Mouse (Mus musculus) embryonic facial prominence, embryonic 14.5 days (tissue): ENCODE results near the gene Nek11. TPM values are rescaled to one million over a fixed set of nuclear protein-coding genes. Genes with fewer than 3 reads are reported as not detected.

Experiments
- ATAC-seq: fragments of 200-750 bp; cut with Nextera tagmentation; 2 replicates; pipeline ENCODE4 v1.8.0; 2017; ENCODE audit warnings: low read depth, moderate number of reproducible peaks, moderate TSS enrichment
- DNase-seq: peaks from one replicate; pipeline ENCODE4 v3.0.0-alpha.2; 2015; ENCODE audit warnings: low spot score
- H3K27ac ChIP-seq: fragments of 300-500 bp; sonication (generic); replicated peaks from 2 replicates; pipeline ENCODE4 v1.5.1; 2014; ENCODE audit warnings: low read depth, mild to moderate bottlenecking, low read length, moderate library complexity
- H3K27me3 ChIP-seq: fragments of 300-500 bp; sonication (generic); replicated peaks from 2 replicates; pipeline ENCODE4 v1.6.1; 2014; ENCODE audit warnings: low read length; ENCODE audit not compliant: control insufficient read depth, insufficient read depth
- H3K36me3 ChIP-seq: fragments of 300-500 bp; sonication (generic); 2 replicates; pipeline ENCODE4 v1.6.1; 2014; ENCODE audit warnings: low read length, mixed read lengths; ENCODE audit not compliant: control insufficient read depth, insufficient read depth
- H3K4me1 ChIP-seq: fragments of 300-500 bp; sonication (generic); 2 replicates; pipeline ENCODE4 v1.6.1; 2014; ENCODE audit warnings: antibody characterized with exemption, low read length; ENCODE audit not compliant: control insufficient read depth, insufficient read depth
- H3K4me2 ChIP-seq: fragments of 300-500 bp; sonication (generic); 2 replicates; pipeline ENCODE4 v1.6.1; 2014; ENCODE audit warnings: low read depth, mild to moderate bottlenecking, low read length, moderate library complexity, mixed read lengths
- H3K4me3 ChIP-seq: fragments of 300-500 bp; sonication (generic); 2 replicates; pipeline ENCODE4 v1.5.1; 2014; ENCODE audit warnings: low read depth, mild to moderate bottlenecking, low read length
- H3K9ac ChIP-seq: fragments of 300-500 bp; sonication (generic); 2 replicates; pipeline ENCODE4 v1.6.1; 2014; ENCODE audit warnings: low read depth, mild to moderate bottlenecking, low read length, moderate library complexity, mixed read lengths
- H3K9me3 ChIP-seq: fragments of 300-500 bp; sonication (generic); 2 replicates; pipeline ENCODE4 v1.6.1; 2016; ENCODE audit warnings: low read length; ENCODE audit not compliant: control insufficient read depth
- WGBS: fragments of 180-500 bp; shearing (Covaris S2); extraction: QIAGEN DNeasy Blood & Tissue Kit; methylation state at CpG from one replicate; pipeline ENCODE4 v1.1.7; 2014; 5-methylcytosine and 5-hydroxymethylcytosine counted together
- polyA plus RNA-seq: library from polyadenylated mRNA; unstranded; fragments of >200 nt; fragmentation: Nextera tagmentation; extraction: Ambion mirVana; gene quantifications from 2 replicates; pipeline ENCODE4 v1.2.1, GENCODE M21; 2014

Gene Nek11
- polyA plus RNA-seq, 1 experiment from 2014 or later: 1.2 TPM

DNA sequence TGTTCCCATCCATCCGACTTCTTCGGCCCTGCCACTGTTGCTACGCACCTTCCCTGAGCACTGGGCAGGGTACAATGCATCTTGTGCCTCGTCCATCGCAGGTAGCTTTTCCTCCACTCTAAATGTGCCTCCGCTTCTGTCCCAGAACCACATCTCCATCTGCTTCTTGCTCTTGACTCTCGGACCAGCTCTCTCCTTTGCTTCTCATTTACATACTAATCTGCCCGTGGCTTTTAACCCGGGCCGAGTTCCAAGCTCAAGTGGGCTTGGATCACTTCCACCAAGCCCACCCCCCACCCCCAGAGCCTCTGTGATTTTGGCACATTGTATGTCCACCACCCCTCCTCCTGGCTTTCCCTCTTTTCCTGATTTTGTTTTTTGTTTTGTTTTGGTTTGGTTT, 137.7 kb downstream of the Nek11 start:
- Histone ChIP-seq H3K27ac (no peak overlapping the region), H3K4me1 (no peaks in the 10 kb centered on the region), H3K4me3 (no peak overlapping the region), H3K36me3 (no peaks in the 10 kb centered on the region), H3K9me3 (no peaks in the 10 kb centered on the region), H3K4me2 (no peak overlapping the region), H3K27me3 (no peaks in the 10 kb centered on the region), H3K9ac (no peak overlapping the region)
- DNase-seq (peak; percentile 6), ATAC-seq (no peak)
- 71% methylated on average over 10 of the region's 10 CpGs for WGBS

DNA sequence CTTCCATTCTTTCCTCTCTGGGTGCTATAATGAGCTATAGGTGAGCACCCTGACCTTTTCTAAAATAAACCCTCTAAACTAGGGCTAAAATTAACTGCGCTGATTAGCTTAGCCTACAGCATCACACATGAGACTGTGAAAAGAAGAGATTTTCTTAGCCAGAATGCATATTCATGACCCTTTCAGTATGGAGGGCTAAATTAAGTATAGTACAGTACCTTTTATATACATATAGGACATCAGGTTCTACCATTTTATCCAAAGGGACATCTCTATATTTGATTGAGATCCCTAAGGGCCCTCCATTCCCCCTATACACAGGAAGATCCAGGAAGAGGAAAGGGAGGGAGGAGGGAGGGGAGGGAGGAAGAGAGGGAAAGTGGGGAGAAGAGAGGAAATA, 141.2 kb downstream of the Nek11 start:
- DNase-seq (no peak), ATAC-seq (no peak)
- Histone ChIP-seq H3K4me1 (no peaks in the 10 kb centered on the region), H3K36me3 (no peaks in the 10 kb centered on the region), H3K4me2 (no peak overlapping the region), H3K4me3 (no peak overlapping the region), H3K27me3 (no peaks in the 10 kb centered on the region), H3K9me3 (no peaks in the 10 kb centered on the region), H3K9ac (no peak overlapping the region), H3K27ac (no peak overlapping the region)
- WGBS: 94% methylated on average over 1 of the region's 1 CpGs

DNA sequence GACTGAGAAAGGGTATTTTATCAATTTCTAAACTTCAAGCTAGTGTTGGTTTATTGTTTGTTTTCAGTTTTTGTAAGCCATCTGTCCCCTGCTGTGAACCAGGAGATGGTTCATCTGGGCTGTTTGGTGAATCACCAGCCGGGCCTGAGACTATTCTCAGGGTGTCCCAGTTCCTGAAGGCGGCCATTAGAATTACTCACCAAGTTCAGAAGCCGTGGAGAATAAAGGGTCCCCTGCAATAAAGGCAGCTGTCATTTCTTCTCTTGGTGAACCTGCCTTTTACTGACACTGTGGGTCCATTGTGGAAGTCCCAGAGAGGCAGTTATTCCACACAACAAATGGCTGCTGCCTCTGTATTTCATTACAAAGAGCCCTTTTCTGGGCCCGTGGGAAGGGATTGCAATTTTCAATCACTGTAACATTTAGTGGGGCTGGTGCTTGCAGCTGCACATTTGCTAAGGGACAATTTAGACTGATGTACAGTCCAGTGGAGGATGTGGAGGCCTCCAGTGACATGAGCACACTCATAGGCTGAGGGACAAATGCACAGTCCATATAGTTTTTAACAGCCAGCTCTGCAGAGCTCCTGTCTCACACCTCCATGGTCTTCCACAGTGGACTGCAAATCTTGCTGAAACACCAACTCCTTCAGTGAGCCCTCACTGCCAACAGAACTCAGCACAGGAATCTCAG, 142.8 kb downstream of the Nek11 start:
- no peak overlapping the region for H3K27ac ChIP-seq
- no peak overlapping the region for H3K4me2 ChIP-seq
- no peaks in the 10 kb centered on the region for H3K36me3 ChIP-seq
- H3K4me1 ChIP-seq: no peaks in the 10 kb centered on the region
- DNase-seq (no peak), ATAC-seq (no peak)
- no peaks in the 10 kb centered on the region for H3K9me3 ChIP-seq
- H3K27me3 ChIP-seq: no peaks in the 10 kb centered on the region
- 72% methylated on average over 4 of the region's 4 CpGs for WGBS
- H3K4me3 ChIP-seq: no peak overlapping the region
- no peak overlapping the region for H3K9ac ChIP-seq

DNA sequence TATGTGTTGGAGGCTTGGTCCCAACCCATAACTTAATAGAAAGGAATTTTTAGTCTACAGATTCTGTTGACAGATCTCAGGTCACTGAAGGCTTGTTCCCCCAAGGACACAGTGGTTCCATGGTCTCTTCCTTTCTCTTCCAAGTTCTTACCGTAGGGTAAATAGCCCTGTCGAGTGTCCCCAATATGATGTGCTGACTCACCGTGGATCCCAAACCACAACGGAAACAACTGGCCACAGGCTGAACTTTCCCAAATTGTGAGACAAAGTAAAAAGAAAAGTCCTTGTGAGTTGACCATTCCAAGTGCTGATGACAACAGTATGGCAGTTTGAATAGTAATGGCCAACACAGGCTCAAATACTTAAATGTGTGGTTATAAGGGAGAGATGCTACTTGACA, 144.1 kb downstream of the Nek11 start:
- no peaks in the 10 kb centered on the region for H3K9me3 ChIP-seq
- no peaks in the 10 kb centered on the region for H3K27me3 ChIP-seq
- no peak overlapping the region for H3K4me2 ChIP-seq
- no peak overlapping the region for H3K4me3 ChIP-seq
- DNase-seq (no peak), ATAC-seq (no peak)
- H3K9ac ChIP-seq: no peak overlapping the region
- no peaks in the 10 kb centered on the region for H3K4me1 ChIP-seq
- no peaks in the 10 kb centered on the region for H3K36me3 ChIP-seq
- H3K27ac ChIP-seq: no peak overlapping the region
- 96% methylated on average over 4 of the region's 4 CpGs for WGBS

DNA sequence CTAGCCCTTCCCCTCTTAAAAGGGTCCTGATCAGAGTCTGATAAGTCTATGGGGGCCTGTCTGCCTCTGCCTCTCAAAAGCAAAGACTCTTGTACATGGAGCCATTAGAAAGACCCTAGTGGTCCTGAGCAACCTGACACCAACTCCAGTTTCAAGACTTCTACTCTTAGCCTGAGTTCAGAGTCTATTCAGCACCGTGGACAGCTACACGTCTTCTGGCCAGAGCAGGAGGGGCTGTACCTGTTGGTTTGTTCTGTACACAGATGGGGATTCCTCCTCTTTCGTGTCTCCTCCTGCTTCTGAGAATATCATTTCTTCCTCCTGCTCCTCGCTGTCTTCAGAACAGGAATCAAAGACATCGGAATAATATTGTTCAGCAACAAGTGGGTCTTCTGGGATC, 151.3 kb downstream of the Nek11 start:
- no peak overlapping the region for H3K4me3 ChIP-seq
- no peaks in the 10 kb centered on the region for H3K9me3 ChIP-seq
- no peak overlapping the region for H3K4me2 ChIP-seq
- H3K27me3 ChIP-seq: no peaks in the 10 kb centered on the region
- DNase-seq (peak; percentile 74), ATAC-seq (no peak)
- H3K27ac ChIP-seq: no peak overlapping the region
- H3K4me1 ChIP-seq: no peaks in the 10 kb centered on the region
- no peaks in the 10 kb centered on the region for H3K36me3 ChIP-seq
- H3K9ac ChIP-seq: no peak overlapping the region
- 30% methylated on average over 5 of the region's 5 CpGs for WGBS

DNA sequence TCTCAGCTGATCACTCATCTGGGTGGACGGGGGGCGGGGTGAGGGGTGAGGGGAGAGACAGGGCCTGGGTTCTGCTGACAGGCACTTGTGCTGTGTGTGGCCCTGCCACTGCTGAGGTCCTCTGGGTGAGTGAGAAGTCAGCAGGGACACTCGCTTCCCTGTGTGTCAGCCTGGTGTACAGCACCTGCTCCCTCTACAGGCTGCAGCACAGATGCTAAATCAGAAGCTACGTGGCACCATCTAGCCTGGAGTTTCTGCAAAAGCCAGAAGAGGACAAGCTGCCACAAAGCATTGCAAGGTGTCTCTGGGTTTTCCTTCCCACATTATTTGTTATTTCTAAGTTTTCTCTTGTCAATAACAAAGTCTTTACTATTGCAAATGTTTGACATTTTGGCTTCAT, 180.9 kb downstream of the Nek11 start:
- 54% methylated on average over 4 of the region's 4 CpGs for WGBS

DNA sequence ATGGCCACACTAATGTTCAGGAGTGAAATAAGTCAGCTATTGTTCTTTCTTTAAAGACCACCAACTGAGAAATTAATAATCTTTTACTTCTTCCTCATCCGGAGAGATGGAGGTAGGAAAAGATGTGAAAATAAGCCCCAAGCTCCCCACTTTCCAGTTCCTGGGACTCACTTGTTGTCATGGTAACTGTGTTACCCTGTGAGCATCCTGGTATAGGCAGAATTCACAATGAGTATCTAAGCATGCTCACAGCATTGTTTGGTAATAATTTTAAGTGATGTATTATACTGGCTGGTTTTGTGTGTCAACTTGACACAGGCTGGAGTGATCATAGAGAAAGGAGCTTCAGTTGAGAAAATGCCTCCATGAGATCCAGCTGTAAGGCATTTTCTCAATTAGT, 195.0 kb downstream of the Nek11 start:
- Histone ChIP-seq H3K27me3 (no peaks in the 10 kb centered on the region), H3K36me3 (no peaks in the 10 kb centered on the region), H3K4me2 (no peak overlapping the region), H3K9me3 (no peaks in the 10 kb centered on the region), H3K27ac (no peak overlapping the region), H3K4me3 (no peak overlapping the region), H3K9ac (no peak overlapping the region), H3K4me1 (no peaks in the 10 kb centered on the region)
- no peak for DNase-seq
- 74% methylated on average over 1 of the region's 1 CpGs for WGBS
- ATAC-seq: no peak

More for the DNA sequence above, 180.9 kb downstream of the Nek11 start:
- H3K36me3 ChIP-seq: no peaks in the 10 kb centered on the region
- H3K4me2 ChIP-seq: no peak overlapping the region
- H3K9ac ChIP-seq: no peak overlapping the region
- DNase-seq (peak; percentile 7), ATAC-seq (no peak)
- no peaks in the 10 kb centered on the region for H3K9me3 ChIP-seq
- H3K27me3 ChIP-seq: no peaks in the 10 kb centered on the region
- H3K4me3 ChIP-seq: no peak overlapping the region
- H3K4me1 ChIP-seq: no peaks in the 10 kb centered on the region
- no peak overlapping the region for H3K27ac ChIP-seq

DNA sequence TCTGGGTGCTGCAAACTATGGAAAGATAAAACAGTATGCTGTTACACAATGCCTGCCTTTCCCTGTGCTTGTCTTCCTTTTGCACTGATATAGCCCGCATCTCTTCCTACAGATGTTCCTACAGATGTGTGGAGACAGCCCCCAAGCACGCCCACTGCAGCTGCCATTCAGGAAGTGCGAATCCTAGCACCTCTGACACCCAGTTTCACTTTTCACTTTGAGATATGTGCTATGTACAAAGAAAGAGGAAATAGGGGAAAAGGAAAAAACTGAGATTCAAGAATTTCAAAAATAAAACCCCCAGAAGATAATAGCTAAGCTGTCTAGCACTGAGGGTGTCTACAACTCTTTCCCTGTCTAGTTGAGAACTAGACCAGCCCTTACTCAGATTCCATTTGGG, 208.6 kb downstream of the Nek11 start:
- Histone ChIP-seq H3K9ac (no peak overlapping the region), H3K9me3 (no peaks in the 10 kb centered on the region), H3K27me3 (no peaks in the 10 kb centered on the region), H3K4me3 (no peak overlapping the region), H3K36me3 (no peaks in the 10 kb centered on the region), H3K4me1 (no peaks in the 10 kb centered on the region), H3K4me2 (no peak overlapping the region), H3K27ac (no peak overlapping the region)
- 74% methylated on average over 3 of the region's 3 CpGs for WGBS
- no peak for DNase-seq
- no peak for ATAC-seq

DNA sequence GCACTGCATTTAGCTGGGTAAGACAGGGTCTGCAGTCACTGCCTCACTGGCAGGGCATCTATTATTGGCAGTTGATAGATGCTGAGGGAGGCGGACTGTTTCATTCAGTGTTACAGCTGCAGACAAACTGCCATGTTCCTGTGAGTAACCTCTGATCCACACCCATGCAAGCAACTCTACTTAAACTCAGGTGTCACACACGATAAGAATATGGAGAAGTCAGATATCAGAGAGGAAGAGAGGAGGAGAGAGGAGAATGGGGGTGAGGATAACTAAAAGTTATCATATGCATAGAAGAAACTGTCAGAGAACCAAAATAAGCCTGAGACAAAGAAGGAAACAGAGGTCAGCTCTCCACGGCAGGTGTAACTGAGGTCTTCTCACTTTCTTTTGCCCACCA, 212.9 kb downstream of the Nek11 start:
- Histone ChIP-seq H3K4me3 (no peak overlapping the region), H3K9me3 (no peaks in the 10 kb centered on the region), H3K27ac (no peak overlapping the region), H3K4me2 (no peak overlapping the region), H3K36me3 (no peaks in the 10 kb centered on the region), H3K4me1 (no peaks in the 10 kb centered on the region), H3K9ac (no peak overlapping the region), H3K27me3 (no peaks in the 10 kb centered on the region)
- DNase-seq (no peak), ATAC-seq (no peak)
- WGBS: 92% methylated on average over 3 of the region's 3 CpGs
